Mouse (Mus musculus) splenic B cell, adult 2 months (primary cell): ENCODE data around the gene Eif4a1.
A peak's percentile ranks its signal among the peaks of the same experiment; 100 is the strongest.

Experiments
- DNase-seq: peaks from one replicate; pipeline ENCODE4 v3.0.0-alpha.2; 2011; ENCODE audit warnings: low read depth, low spot score
- H3K27me3 ChIP-seq: 2 replicates; pipeline ENCODE4 v1.6.1; 2012; ENCODE audit warnings: mild to moderate bottlenecking, low read length, moderate library complexity, mixed read lengths; ENCODE audit not compliant: control insufficient read depth, poor library complexity, insufficient read depth, severe bottlenecking
- H3K36me3 ChIP-seq: 2 replicates; pipeline ENCODE4 v1.6.1; 2012; ENCODE audit warnings: mild to moderate bottlenecking, low read length, moderate library complexity, mixed read lengths; ENCODE audit not compliant: control insufficient read depth, poor library complexity, insufficient read depth, severe bottlenecking

Gene Eif4a1

DNA sequence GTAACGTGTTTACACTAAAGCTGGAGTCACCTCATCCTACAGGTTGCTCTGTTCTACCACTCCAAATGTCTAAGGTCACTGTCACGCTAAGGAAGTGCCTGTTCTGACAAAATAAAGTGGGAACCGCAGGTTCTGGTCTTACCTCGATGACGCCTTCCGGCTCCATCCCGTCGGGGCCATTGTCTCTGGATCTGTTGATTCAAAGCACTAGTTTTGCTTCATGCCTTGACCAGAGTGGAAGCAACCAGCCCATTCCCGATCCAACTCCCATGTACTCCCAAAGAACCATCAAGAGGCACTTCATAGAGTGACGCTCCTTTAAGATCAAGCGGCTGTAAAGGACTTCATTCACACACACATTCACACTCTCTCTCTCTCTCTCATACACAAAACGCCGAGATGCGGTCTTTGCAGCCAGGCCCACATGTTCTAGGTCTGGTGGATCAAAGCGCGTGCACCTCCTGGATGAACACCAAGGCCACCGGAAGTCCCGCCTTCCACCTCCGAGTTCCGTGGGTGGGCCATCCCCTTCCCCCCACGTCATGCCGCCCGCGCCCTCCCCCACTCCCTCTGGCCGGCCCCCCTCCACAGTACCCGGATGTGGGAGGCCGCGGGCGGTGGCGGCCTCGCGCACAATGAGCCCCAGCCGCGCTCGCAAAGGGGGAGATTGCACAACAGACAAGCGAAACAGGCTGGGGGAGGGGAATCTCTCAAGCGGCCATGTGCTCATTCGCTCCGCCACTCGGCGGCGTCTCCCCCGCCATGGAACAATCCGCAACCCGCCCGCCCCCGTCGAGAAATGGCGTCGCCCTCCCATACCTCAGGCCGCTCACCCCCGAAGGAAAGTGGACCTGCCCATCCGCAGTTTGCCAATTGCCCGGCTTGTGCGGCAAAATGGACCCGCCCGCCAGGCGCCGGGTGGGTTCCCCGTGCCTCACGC, 1.2 kb downstream of the Eif4a1 start:
- peaks cover 15% of the 10 kb centered on the region for H3K36me3 ChIP-seq
- no peaks in the 10 kb centered on the region for H3K27me3 ChIP-seq
- DNase-seq: peak; percentile 97

DNA sequence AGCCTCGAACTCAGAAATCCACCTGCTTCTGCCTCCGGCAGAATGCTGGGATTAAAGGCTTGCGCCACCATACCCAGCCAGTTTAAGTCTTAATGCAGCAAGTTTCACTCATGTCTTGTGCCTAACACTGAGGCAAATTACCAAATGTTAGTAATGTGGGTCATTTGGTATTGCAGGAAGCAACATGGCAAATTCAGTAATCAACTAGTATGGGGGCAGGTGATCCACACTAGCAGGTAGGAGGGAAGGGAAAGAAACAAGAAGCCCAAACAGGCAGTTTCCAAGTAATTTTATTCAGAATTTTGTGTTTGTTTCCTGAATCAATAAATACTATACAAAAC, 5.6 kb downstream of the Eif4a1 start:
- Histone ChIP-seq H3K27me3 (no peaks in the 10 kb centered on the region), H3K36me3 (peaks cover 15% of the 10 kb centered on the region)
- DNase-seq: no peak

- H3K27me3 ChIP-seq: no peaks in the 10 kb centered on the region
- peaks cover 15% of the 10 kb centered on the region for H3K36me3 ChIP-seq
- peak; percentile 91 for DNase-seq
Observed at GRCm38 (mm10) chr11:69665961-69666664, 6.1 kb downstream of the Eif4a1 start, which contains the start of gene Cd68. TSS of gene Cd68 (minus strand) at chr11:69666153.

GRCm38 (mm10) chr11:69665457-69665960, 6.7 kb downstream of the Eif4a1 start:
- DNase-seq: no peak
- Histone ChIP-seq H3K36me3 (peaks cover 15% of the 10 kb centered on the region), H3K27me3 (no peaks in the 10 kb centered on the region)

DNA sequence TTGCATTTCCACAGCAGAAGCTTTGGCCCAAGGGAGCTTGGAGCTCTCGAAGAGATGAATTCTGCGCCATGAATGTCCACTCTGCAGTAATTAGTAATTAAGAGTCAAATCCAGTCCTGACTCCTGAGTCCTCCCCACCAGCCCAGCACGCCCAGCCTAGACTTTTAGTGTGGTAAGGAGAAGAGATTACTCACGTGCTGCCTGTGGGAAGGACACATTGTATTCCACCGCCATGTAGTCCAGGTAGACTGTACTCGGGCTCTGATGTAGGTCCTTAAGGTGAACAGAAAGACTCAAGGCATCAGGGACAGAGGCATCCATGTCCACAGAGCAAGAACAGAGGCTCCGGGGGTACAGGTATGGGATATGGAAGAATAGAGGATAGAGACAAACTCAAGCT, 7.4 kb downstream of the Eif4a1 start:
- H3K27me3 ChIP-seq: no peaks in the 10 kb centered on the region
- H3K36me3 ChIP-seq: peaks cover 15% of the 10 kb centered on the region
- no peak for DNase-seq

- no peak for DNase-seq
Observed at GRCm38 (mm10) chr11:69663795-69664194, 8.4 kb downstream of the Eif4a1 start.

GRCm38 (mm10) chr11:69662967-69663671, 9.1 kb downstream of the Eif4a1 start:
- no peak for DNase-seq
- peaks cover 10% of the 10 kb centered on the region; the same call in 1 of the 2 replicates for H3K36me3 ChIP-seq
- H3K27me3 ChIP-seq: no peaks in the 10 kb centered on the region

More at GRCm38 (mm10) chr11:69663795-69664194, 8.4 kb downstream of the Eif4a1 start:
- H3K27me3 ChIP-seq: no peaks in the 10 kb centered on the region
- peaks cover 10% of the 10 kb centered on the region; the same call in 1 of the 2 replicates for H3K36me3 ChIP-seq

- DNase-seq: peak; percentile 97
- Histone ChIP-seq H3K27me3 (no peaks in the 10 kb centered on the region), H3K36me3 (peaks cover 4% of the 10 kb centered on the region; the same call in 1 of the 2 replicates)
Observed at GRCm38 (mm10) chr11:69662213-69662966, 9.8 kb downstream of the Eif4a1 start, which contains the start of gene Mpdu1. TSS of gene Mpdu1 (minus strand) at chr11:69662642.

DNA sequence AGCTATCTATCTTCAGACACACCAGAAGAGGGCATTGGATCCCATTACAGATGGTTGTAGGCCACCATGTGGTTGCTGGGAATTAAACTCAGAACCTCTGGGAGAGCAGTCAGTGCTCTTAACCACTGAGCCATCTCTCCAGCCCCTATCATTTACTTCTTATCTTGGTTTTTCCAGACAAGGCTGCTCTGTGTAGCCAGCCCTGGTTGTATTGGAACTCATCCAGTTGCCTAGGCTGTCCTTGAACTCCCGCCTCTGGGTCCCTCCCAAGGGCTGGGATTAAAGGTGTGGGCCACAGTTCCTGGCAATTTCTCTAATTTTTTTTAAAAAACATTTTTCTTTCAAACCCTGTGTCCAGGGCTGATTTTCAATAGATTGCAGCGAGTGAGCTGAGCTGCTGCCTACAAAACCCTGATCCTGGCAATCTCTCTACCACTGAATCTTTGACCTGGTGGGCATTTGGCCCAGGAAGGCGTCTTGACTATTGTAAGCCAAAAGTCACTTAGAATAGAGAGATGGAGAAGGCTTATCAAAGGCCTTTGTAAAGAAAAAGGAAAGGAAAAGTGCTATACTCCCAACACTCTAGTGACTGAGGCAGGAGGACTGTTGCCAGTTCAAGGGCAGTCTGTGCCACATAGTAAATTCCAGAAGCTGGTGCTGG, 10.9 kb downstream of the Eif4a1 start:
- Histone ChIP-seq H3K36me3 (0 out of 2 replicates have a peak, but pooled peaks cover 4% of the 10 kb centered on the region), H3K27me3 (no peaks in the 10 kb centered on the region)
- DNase-seq: no peak

DNA sequence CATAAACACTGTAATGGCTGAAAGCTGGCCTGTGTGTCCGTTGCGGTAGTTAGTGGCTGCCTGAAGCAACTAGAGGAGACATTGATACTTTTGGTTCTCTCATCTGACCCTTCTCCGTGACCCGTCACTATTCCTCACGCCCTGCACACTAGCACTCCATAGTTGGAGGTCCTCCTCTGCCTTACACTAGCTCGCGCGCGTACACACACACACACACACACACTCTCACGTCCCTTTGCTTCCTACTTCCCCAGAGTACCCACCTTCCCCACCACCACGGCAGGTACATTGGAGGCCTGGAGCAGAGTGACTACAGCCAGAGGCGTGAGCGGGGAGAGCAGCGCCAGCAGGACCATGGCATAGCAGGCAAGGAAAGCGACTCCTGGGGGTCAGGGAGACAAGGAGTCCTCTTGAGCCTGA, 14.8 kb downstream of the Eif4a1 start:
- H3K27me3 ChIP-seq: no peaks in the 10 kb centered on the region
- no peaks in the 10 kb centered on the region; the same call in 1 of the 2 replicates for H3K36me3 ChIP-seq
- no peak for DNase-seq

DNA sequence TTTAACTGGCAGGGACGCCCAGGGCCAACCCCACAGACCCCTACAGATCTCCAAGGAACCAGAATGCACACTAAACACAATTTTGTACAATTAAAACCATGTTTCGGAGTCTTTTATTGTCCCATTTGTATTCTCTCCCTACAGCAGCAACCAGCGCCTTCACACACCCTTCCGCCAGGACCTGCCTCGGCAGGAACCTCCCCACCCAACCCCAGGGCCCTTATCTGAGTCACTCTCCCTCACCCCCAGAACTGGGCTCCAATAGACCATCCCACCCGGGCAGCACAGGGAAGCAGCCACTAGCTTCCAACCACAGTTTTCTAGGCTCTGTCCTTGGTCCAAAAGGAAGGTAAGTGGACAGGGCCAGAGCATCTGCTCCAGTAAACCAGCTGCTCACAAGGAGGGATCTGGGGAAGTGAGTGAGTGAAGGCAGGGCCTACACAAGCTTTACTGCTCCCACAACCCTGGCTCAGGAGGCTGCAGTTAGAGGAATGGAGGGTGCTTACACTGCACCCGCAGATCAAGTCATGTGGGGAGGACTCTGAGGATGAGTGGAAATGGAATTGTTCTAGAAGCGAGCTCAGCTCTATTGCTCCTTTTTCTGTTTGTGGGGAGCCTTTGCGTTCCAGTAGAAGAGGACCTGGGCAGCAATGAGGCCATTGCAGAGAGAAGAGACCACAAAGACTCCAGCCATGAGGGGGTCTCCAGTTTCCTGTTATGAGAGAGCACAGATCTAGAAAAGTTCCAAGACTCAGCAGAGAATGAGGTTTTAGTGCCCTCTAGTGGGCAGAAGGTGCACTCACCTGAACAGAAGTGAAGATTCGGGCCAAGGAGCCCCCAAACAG, 15.4 kb downstream of the Eif4a1 start:
- Histone ChIP-seq H3K27me3 (no peaks in the 10 kb centered on the region), H3K36me3 (peaks cover 2% of the 10 kb centered on the region)
- DNase-seq: peak; percentile 79

DNA sequence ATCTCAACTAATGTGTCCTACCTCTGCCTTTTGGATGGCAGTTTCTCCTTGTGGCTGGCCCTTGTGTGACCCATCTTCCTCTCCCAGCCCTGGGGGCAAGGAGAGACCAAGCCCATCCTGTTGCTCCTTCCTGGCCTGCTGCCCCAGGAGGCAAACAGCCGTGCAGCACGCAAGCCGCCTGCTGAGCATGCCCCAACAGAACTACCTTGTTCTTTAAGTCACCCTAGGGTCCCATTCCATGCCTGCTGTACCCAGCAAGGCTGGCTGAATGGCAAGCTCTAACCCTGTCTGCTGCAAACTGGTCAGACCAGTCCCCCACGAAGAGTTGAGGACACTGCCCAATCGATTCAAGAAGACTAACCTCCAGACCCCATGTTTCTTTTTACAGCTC, 16.2 kb downstream of the Eif4a1 start:
- Histone ChIP-seq H3K27me3 (no peaks in the 10 kb centered on the region), H3K36me3 (peaks cover 6% of the 10 kb centered on the region)
- DNase-seq: no peak
